Mouse (Mus musculus) midbrain, embryonic 12.5 days (tissue): ENCODE results near the gene Whamm. TPM values are rescaled to one million over a fixed set of nuclear protein-coding genes. Genes with fewer than 3 reads are reported as not detected.

Experiments used
- ATAC-seq: fragments of 200-750 bp; cut with Nextera tagmentation; 2 replicates; pipeline ENCODE4 v1.8.0; 2017; ENCODE audit warnings: low read depth, moderate TSS enrichment, moderate library complexity; ENCODE audit not compliant: low FRiP score
- H3K27ac ChIP-seq: fragments of 300-500 bp; sonication (generic); replicated peaks from 2 replicates; pipeline ENCODE4 v1.5.1; 2016; ENCODE audit warnings: mild to moderate bottlenecking
- H3K27me3 ChIP-seq: fragments of 300-500 bp; sonication (generic); 2 replicates; pipeline ENCODE4 v1.6.1; 2016; ENCODE audit warnings: mild to moderate bottlenecking
- H3K36me3 ChIP-seq: fragments of 300-500 bp; sonication (generic); 2 replicates; pipeline ENCODE4 v1.6.1; 2016
- H3K4me1 ChIP-seq: fragments of 300-500 bp; sonication (generic); 2 replicates; pipeline ENCODE4 v1.6.1; 2016
- H3K4me2 ChIP-seq: fragments of 300-500 bp; sonication (generic); replicated peaks from 2 replicates; pipeline ENCODE4 v1.6.1; 2016; ENCODE audit warnings: mild to moderate bottlenecking, moderate library complexity
- H3K4me3 ChIP-seq: fragments of 300-500 bp; sonication (generic); 2 replicates; pipeline ENCODE4 v1.5.1; 2016; ENCODE audit warnings: mild to moderate bottlenecking
- H3K9ac ChIP-seq: fragments of 300-500 bp; sonication (generic); replicated peaks from 2 replicates; pipeline ENCODE4 v1.6.1; 2016; ENCODE audit warnings: mild to moderate bottlenecking, moderate library complexity
- H3K9me3 ChIP-seq: fragments of 300-500 bp; sonication (generic); 2 replicates; pipeline ENCODE4 v1.6.1; 2016; ENCODE audit warnings: mild to moderate bottlenecking
- WGBS: fragments of 180-500 bp; shearing (Covaris S2); methylation state at CpG from one replicate; pipeline ENCODE4 v1.1.7; 2016; 5-methylcytosine and 5-hydroxymethylcytosine counted together
- polyA plus RNA-seq: library from polyadenylated mRNA; unstranded; fragments of >200 nt; fragmentation: Nextera tagmentation; extraction: Ambion mirVana; gene quantifications from 2 replicates; pipeline ENCODE4 v1.2.1, GENCODE M21; 2016

Gene Whamm
- polyA plus RNA-seq, 1 experiment from 2014 or later, result 7.6 TPM

GRCm38 (mm10) chr7:81565381-81566055 lies 5.5 kb upstream of the Whamm start:
- no peak overlapping the region for H3K4me3 ChIP-seq
- H3K9ac ChIP-seq, result no peak overlapping the region
- no peak overlapping the region for H3K4me2 ChIP-seq
- no peaks in the 10 kb centered on the region for H3K27me3 ChIP-seq
- H3K4me1 ChIP-seq, result 0 out of 2 replicates have a peak, but pooled peaks cover 2% of the 10 kb centered on the region
- no peaks in the 10 kb centered on the region for H3K9me3 ChIP-seq
- 0 out of 2 replicates have a peak overlapping the region, but pooled peaks have one; percentile 0 for H3K27ac ChIP-seq
- WGBS, result 68% methylated on average over 7 of the region's 7 CpGs
- no peaks in the 10 kb centered on the region for H3K36me3 ChIP-seq
- ATAC-seq, result 0 out of 2 replicates have a peak, but pooled peaks have one; percentile 41

GRCm38 (mm10) chr7:81566332-81566731 lies 4.7 kb upstream of the Whamm start:
- H3K36me3 ChIP-seq, result no peaks in the 10 kb centered on the region
- ATAC-seq, result no peak
- H3K4me2 ChIP-seq, result no peak overlapping the region
- H3K4me3 ChIP-seq, result no peak overlapping the region
- no peak overlapping the region for H3K27ac ChIP-seq
- H3K27me3 ChIP-seq, result no peaks in the 10 kb centered on the region
- no peaks in the 10 kb centered on the region for H3K4me1 ChIP-seq
- no peak overlapping the region for H3K9ac ChIP-seq
- 74% methylated on average over 4 of the region's 4 CpGs for WGBS
- H3K9me3 ChIP-seq, result no peaks in the 10 kb centered on the region

GRCm38 (mm10) chr7:81566892-81567291 lies 4.2 kb upstream of the Whamm start, which contains the start of gene Fsd2:
Fsd2 (minus strand) TSS chr7:81566944.
- Histone ChIP-seq H3K4me3 (no peak within 1 kb of the TSS), H3K9me3 (no peaks in the 10 kb centered on the region)

GRCm38 (mm10) chr7:81567396-81567795 lies 3.7 kb upstream of the Whamm start:
- no peak overlapping the region for H3K9ac ChIP-seq
- H3K27ac ChIP-seq, result no peak overlapping the region
- H3K9me3 ChIP-seq, result no peaks in the 10 kb centered on the region
- 92% methylated on average over 5 of the region's 5 CpGs for WGBS
- H3K4me3 ChIP-seq, result no peak overlapping the region
- no peaks in the 10 kb centered on the region for H3K36me3 ChIP-seq
- H3K27me3 ChIP-seq, result no peaks in the 10 kb centered on the region
- peaks cover 7% of the 10 kb centered on the region; the same call in 1 of the 2 replicates for H3K4me1 ChIP-seq
- H3K4me2 ChIP-seq, result no peak overlapping the region
- ATAC-seq, result no peak

More at GRCm38 (mm10) chr7:81566892-81567291, 4.2 kb upstream of the Whamm start, which contains the start of gene Fsd2:
- H3K27me3 ChIP-seq, result no peaks in the 10 kb centered on the region
- H3K36me3 ChIP-seq, result no peaks in the 10 kb centered on the region
- no peak for ATAC-seq
- H3K9ac ChIP-seq, result no peak within 1 kb of the TSS
- H3K4me2 ChIP-seq, result no peak within 1 kb of the TSS
- H3K27ac ChIP-seq, result no peak within 1 kb of the TSS
- H3K4me1 ChIP-seq, result 0 out of 2 replicates have a peak, but pooled peaks cover 2% of the 10 kb centered on the region
- 78% methylated on average over 9 of the region's 9 CpGs for WGBS

GRCm38 (mm10) chr7:81569851-81570250 lies 1.2 kb upstream of the Whamm start:
- Histone ChIP-seq H3K4me3 (no peak overlapping the region), H3K27me3 (no peaks in the 10 kb centered on the region), H3K36me3 (no peaks in the 10 kb centered on the region), H3K4me2 (no peak overlapping the region), H3K9ac (no peak overlapping the region), H3K9me3 (no peaks in the 10 kb centered on the region), H3K4me1 (peaks cover 17% of the 10 kb centered on the region), H3K27ac (no peak overlapping the region)
- WGBS, result 91% methylated on average over 1 of the region's 1 CpGs
- no peak for ATAC-seq

GRCm38 (mm10) chr7:81570271-81570670 lies 795 bp upstream of the Whamm start:
- ATAC-seq, result no peak
- no peaks in the 10 kb centered on the region for H3K9me3 ChIP-seq
- no peak overlapping the region for H3K9ac ChIP-seq
- H3K27me3 ChIP-seq, result no peaks in the 10 kb centered on the region
- no peak overlapping the region for H3K4me2 ChIP-seq
- H3K27ac ChIP-seq, result no peak overlapping the region
- no peaks in the 10 kb centered on the region for H3K36me3 ChIP-seq
- no peak overlapping the region for H3K4me3 ChIP-seq
- WGBS, result 89% methylated on average over 3 of the region's 3 CpGs
- peaks cover 17% of the 10 kb centered on the region for H3K4me1 ChIP-seq

GRCm38 (mm10) chr7:81570752-81571107 lies 336 bp upstream of the Whamm start:
- no peak overlapping the region for H3K9ac ChIP-seq
- H3K27me3 ChIP-seq, result no peaks in the 10 kb centered on the region
- WGBS, result 2% methylated on average over 5 of the region's 5 CpGs
- peak overlapping the region; percentile 86 for H3K4me3 ChIP-seq
- no peaks in the 10 kb centered on the region for H3K9me3 ChIP-seq
- peaks cover 17% of the 10 kb centered on the region for H3K4me1 ChIP-seq
- H3K4me2 ChIP-seq, result peak overlapping the region; percentile 75
- H3K36me3 ChIP-seq, result 0 out of 2 replicates have a peak, but pooled peaks cover 3% of the 10 kb centered on the region
- no peak overlapping the region for H3K27ac ChIP-seq
- no peak for ATAC-seq

- Histone ChIP-seq H3K9ac (peak overlapping the region; percentile 86), H3K27me3 (no peaks in the 10 kb centered on the region), H3K4me3 (peak overlapping the region; percentile 86), H3K36me3 (0 out of 2 replicates have a peak, but pooled peaks cover 6% of the 10 kb centered on the region), H3K4me1 (peaks cover 17% of the 10 kb centered on the region), H3K9me3 (no peaks in the 10 kb centered on the region), H3K4me2 (peak overlapping the region; percentile 75), H3K27ac (peak overlapping the region; percentile 97)
- WGBS, result 23% methylated on average over 15 of the region's 15 CpGs
- no peak for ATAC-seq
Measured at GRCm38 (mm10) chr7:81571941-81572441, 925 bp downstream of the Whamm start.

- 85% methylated on average over 6 of the region's 6 CpGs for WGBS
Measured at GRCm38 (mm10) chr7:81572610-81573268, 1.7 kb downstream of the Whamm start.

GRCm38 (mm10) chr7:81573397-81573796 lies 2.3 kb downstream of the Whamm start:
- Histone ChIP-seq H3K27ac (no peak overlapping the region), H3K4me3 (no peak overlapping the region), H3K36me3 (peaks cover 13% of the 10 kb centered on the region), H3K27me3 (no peaks in the 10 kb centered on the region), H3K4me1 (peaks cover 17% of the 10 kb centered on the region), H3K9ac (no peak overlapping the region), H3K4me2 (0 out of 2 replicates have a peak overlapping the region, but pooled peaks have one; percentile 75), H3K9me3 (no peaks in the 10 kb centered on the region)
- 90% methylated on average over 6 of the region's 6 CpGs for whole genome bisulfite sequencing
- ATAC-seq, result no peak

More at GRCm38 (mm10) chr7:81572610-81573268, 1.7 kb downstream of the Whamm start:
- no peak overlapping the region for H3K27ac ChIP-seq
- H3K4me1 ChIP-seq, result peaks cover 17% of the 10 kb centered on the region
- peak overlapping the region; percentile 86; the same call in 1 of the 2 replicates for H3K4me3 ChIP-seq
- H3K9ac ChIP-seq, result no peak overlapping the region
- H3K27me3 ChIP-seq, result no peaks in the 10 kb centered on the region
- no peaks in the 10 kb centered on the region for H3K9me3 ChIP-seq
- no peak for ATAC-seq
- peak overlapping the region; percentile 75 for H3K4me2 ChIP-seq
- peaks cover 6% of the 10 kb centered on the region; the same call in 1 of the 2 replicates for H3K36me3 ChIP-seq

GRCm38 (mm10) chr7:81573821-81574220 lies 2.8 kb downstream of the Whamm start:
- 95% methylated on average over 9 of the region's 9 CpGs for WGBS
- ATAC-seq, result no peak
- Histone ChIP-seq H3K4me1 (peaks cover 17% of the 10 kb centered on the region), H3K36me3 (peaks cover 17% of the 10 kb centered on the region), H3K4me2 (no peak overlapping the region), H3K27me3 (no peaks in the 10 kb centered on the region), H3K4me3 (no peak overlapping the region), H3K27ac (no peak overlapping the region), H3K9ac (no peak overlapping the region), H3K9me3 (no peaks in the 10 kb centered on the region)

- peaks cover 25% of the 10 kb centered on the region for H3K36me3 ChIP-seq
- H3K4me2 ChIP-seq, result no peak overlapping the region
- H3K9me3 ChIP-seq, result no peaks in the 10 kb centered on the region
- no peak overlapping the region for H3K4me3 ChIP-seq
- peaks cover 17% of the 10 kb centered on the region for H3K4me1 ChIP-seq
- H3K9ac ChIP-seq, result no peak overlapping the region
- 90% methylated on average over 10 of the region's 10 CpGs for WGBS
- H3K27ac ChIP-seq, result no peak overlapping the region
- H3K27me3 ChIP-seq, result no peaks in the 10 kb centered on the region
- ATAC-seq, result no peak
Measured at GRCm38 (mm10) chr7:81575606-81576005, 4.5 kb downstream of the Whamm start.
